Mouse (Mus musculus) T-helper 1 cell (primary cell): ENCODE results near the gene Tango2.

ENCODE experiments used
- in situ Hi-C: fragments of 300-600 bp; cut with MboI, MseI; formaldehyde crosslinking; loops from one replicate; pipeline ENCODE4 v1.15.1; 2025; ENCODE audit warnings: high pct_unique_total_duplicates

The Tango2 gene

GRCm38 (mm10) chr16:18253866-18254265 is 94.0 kb downstream of the Tango2 start:
- in situ Hi-C loops = no loop called here

- in situ Hi-C loops = no loop called here
Observed at GRCm38 (mm10) chr16:18252736-18253135, 95.2 kb downstream of the Tango2 start.

GRCm38 (mm10) chr16:18250828-18251790 is 96.8 kb downstream of the Tango2 start:
- in situ Hi-C loops = no loop called here
